Mouse (Mus musculus): ENCODE data around the gene Iqgap1. TPM values are rescaled to one million over a fixed set of nuclear protein-coding genes. Genes with fewer than 3 reads are reported as not detected.

The Iqgap1 gene
- polyA plus RNA-seq, 1 experiment from 2014 or later, result 17.5 TPM

GRCm38 (mm10) chr7:80846709-80847108 is 20.9 kb upstream of the Iqgap1 start:
- ATAC-seq, result no peak
- WGBS, result 95% methylated on average over 5 of the region's 5 CpGs

GRCm38 (mm10) chr7:80846280-80846678 is 20.5 kb upstream of the Iqgap1 start:
- no peak overlapping the region for H3K4me2 ChIP-seq (ENCODE audit: low read length)
- no peak overlapping the region for H3K27ac ChIP-seq (ENCODE audit: low read length)
- H3K9me3 ChIP-seq (replicated peaks; ENCODE audit: control insufficient read depth, low read length, poor library complexity, severe bottlenecking), result no peaks in the 10 kb centered on the region
- H3K27me3 ChIP-seq (ENCODE audit: control insufficient read depth, insufficient read depth, low read depth, low read length), result no peaks in the 10 kb centered on the region
- 91% methylated on average over 10 of the region's 10 CpGs for WGBS
- H3K4me3 ChIP-seq (ENCODE audit: low read depth, low read length), result no peak overlapping the region
- no peaks in the 10 kb centered on the region for H3K4me1 ChIP-seq (ENCODE audit: control insufficient read depth, insufficient read depth, low read length)
- no peaks in the 10 kb centered on the region for H3K36me3 ChIP-seq (ENCODE audit: control insufficient read depth, insufficient read depth, low read length)
- ATAC-seq, result no peak
- H3K9ac ChIP-seq (ENCODE audit: low read depth, low read length), result no peak overlapping the region

More at GRCm38 (mm10) chr7:80846709-80847108, 20.9 kb upstream of the Iqgap1 start:
- Histone ChIP-seq H3K4me3 (ENCODE audit: low read depth, low read length) (no peak overlapping the region), H3K9me3 (replicated peaks; ENCODE audit: control insufficient read depth, low read length, poor library complexity, severe bottlenecking) (no peaks in the 10 kb centered on the region), H3K4me1 (ENCODE audit: control insufficient read depth, insufficient read depth, low read length) (no peaks in the 10 kb centered on the region), H3K27ac (ENCODE audit: low read length) (no peak overlapping the region), H3K36me3 (ENCODE audit: control insufficient read depth, insufficient read depth, low read length) (no peaks in the 10 kb centered on the region), H3K4me2 (ENCODE audit: low read length) (no peak overlapping the region), H3K9ac (ENCODE audit: low read depth, low read length) (no peak overlapping the region), H3K27me3 (ENCODE audit: control insufficient read depth, insufficient read depth, low read depth, low read length) (no peaks in the 10 kb centered on the region)

- Histone ChIP-seq H3K27me3 (ENCODE audit: control insufficient read depth, insufficient read depth, low read depth, low read length) (no peaks in the 10 kb centered on the region), H3K9me3 (replicated peaks; ENCODE audit: control insufficient read depth, low read length, poor library complexity, severe bottlenecking) (no peaks in the 10 kb centered on the region), H3K4me3 (ENCODE audit: low read depth, low read length) (no peak overlapping the region), H3K27ac (ENCODE audit: low read length) (no peak overlapping the region), H3K4me2 (ENCODE audit: low read length) (no peak overlapping the region), H3K9ac (ENCODE audit: low read depth, low read length) (no peak overlapping the region), H3K4me1 (ENCODE audit: control insufficient read depth, insufficient read depth, low read length) (no peaks in the 10 kb centered on the region), H3K36me3 (ENCODE audit: control insufficient read depth, insufficient read depth, low read length) (no peaks in the 10 kb centered on the region)
- 79% methylated on average over 15 of the region's 15 CpGs for WGBS
- no peak for ATAC-seq
Observed at GRCm38 (mm10) chr7:80845621-80846279, 20.0 kb upstream of the Iqgap1 start.

- Histone ChIP-seq H3K4me2 (ENCODE audit: low read length) (no peak overlapping the region), H3K27me3 (ENCODE audit: control insufficient read depth, insufficient read depth, low read depth, low read length) (no peaks in the 10 kb centered on the region), H3K4me3 (ENCODE audit: low read depth, low read length) (no peak overlapping the region), H3K4me1 (ENCODE audit: control insufficient read depth, insufficient read depth, low read length) (no peaks in the 10 kb centered on the region), H3K9me3 (replicated peaks; ENCODE audit: control insufficient read depth, low read length, poor library complexity, severe bottlenecking) (no peaks in the 10 kb centered on the region), H3K27ac (ENCODE audit: low read length) (no peak overlapping the region), H3K9ac (ENCODE audit: low read depth, low read length) (no peak overlapping the region), H3K36me3 (ENCODE audit: control insufficient read depth, insufficient read depth, low read length) (no peaks in the 10 kb centered on the region)
- 93% methylated on average over 12 of the region's 12 CpGs for WGBS
- ATAC-seq, result no peak
Observed at GRCm38 (mm10) chr7:80844691-80845090, 18.9 kb upstream of the Iqgap1 start.

GRCm38 (mm10) chr7:80843910-80844640 is 18.3 kb upstream of the Iqgap1 start:
- Histone ChIP-seq H3K27ac (ENCODE audit: low read length) (no peak overlapping the region), H3K27me3 (ENCODE audit: control insufficient read depth, insufficient read depth, low read depth, low read length) (no peaks in the 10 kb centered on the region), H3K9ac (ENCODE audit: low read depth, low read length) (no peak overlapping the region), H3K36me3 (ENCODE audit: control insufficient read depth, insufficient read depth, low read length) (no peaks in the 10 kb centered on the region), H3K4me2 (ENCODE audit: low read length) (no peak overlapping the region), H3K4me1 (ENCODE audit: control insufficient read depth, insufficient read depth, low read length) (no peaks in the 10 kb centered on the region), H3K4me3 (ENCODE audit: low read depth, low read length) (no peak overlapping the region), H3K9me3 (replicated peaks; ENCODE audit: control insufficient read depth, low read length, poor library complexity, severe bottlenecking) (no peaks in the 10 kb centered on the region)
- ATAC-seq, result no peak
- 91% methylated on average over 8 of the region's 8 CpGs for WGBS

- Histone ChIP-seq H3K9ac (ENCODE audit: low read depth, low read length) (no peak overlapping the region), H3K4me1 (ENCODE audit: control insufficient read depth, insufficient read depth, low read length) (no peaks in the 10 kb centered on the region), H3K27me3 (ENCODE audit: control insufficient read depth, insufficient read depth, low read depth, low read length) (no peaks in the 10 kb centered on the region), H3K27ac (ENCODE audit: low read length) (no peak overlapping the region), H3K4me2 (ENCODE audit: low read length) (no peak overlapping the region), H3K4me3 (ENCODE audit: low read depth, low read length) (no peak overlapping the region), H3K36me3 (ENCODE audit: control insufficient read depth, insufficient read depth, low read length) (no peaks in the 10 kb centered on the region), H3K9me3 (replicated peaks; ENCODE audit: control insufficient read depth, low read length, poor library complexity, severe bottlenecking) (no peaks in the 10 kb centered on the region)
- 76% methylated on average over 1 of the region's 1 CpGs for WGBS
- no peak for ATAC-seq
Observed at GRCm38 (mm10) chr7:80843176-80843575, 17.4 kb upstream of the Iqgap1 start.

GRCm38 (mm10) chr7:80842132-80842531 is 16.4 kb upstream of the Iqgap1 start:
- H3K27me3 ChIP-seq (ENCODE audit: control insufficient read depth, insufficient read depth, low read depth, low read length), result no peaks in the 10 kb centered on the region
- H3K4me1 ChIP-seq (ENCODE audit: control insufficient read depth, insufficient read depth, low read length), result no peaks in the 10 kb centered on the region
- H3K9ac ChIP-seq (ENCODE audit: low read depth, low read length), result no peak overlapping the region
- no peak overlapping the region for H3K4me2 ChIP-seq (ENCODE audit: low read length)
- no peak overlapping the region for H3K4me3 ChIP-seq (ENCODE audit: low read depth, low read length)
- no peaks in the 10 kb centered on the region for H3K9me3 ChIP-seq (replicated peaks; ENCODE audit: control insufficient read depth, low read length, poor library complexity, severe bottlenecking)
- H3K27ac ChIP-seq (ENCODE audit: low read length), result no peak overlapping the region
- 79% methylated on average over 5 of the region's 5 CpGs for WGBS
- ATAC-seq, result no peak
- no peaks in the 10 kb centered on the region for H3K36me3 ChIP-seq (ENCODE audit: control insufficient read depth, insufficient read depth, low read length)

GRCm38 (mm10) chr7:80840937-80841336 is 15.2 kb upstream of the Iqgap1 start:
- Histone ChIP-seq H3K9ac (ENCODE audit: low read depth, low read length) (no peak overlapping the region), H3K27me3 (ENCODE audit: control insufficient read depth, insufficient read depth, low read depth, low read length) (no peaks in the 10 kb centered on the region), H3K9me3 (replicated peaks; ENCODE audit: control insufficient read depth, low read length, poor library complexity, severe bottlenecking) (no peaks in the 10 kb centered on the region), H3K27ac (ENCODE audit: low read length) (no peak overlapping the region), H3K4me1 (ENCODE audit: control insufficient read depth, insufficient read depth, low read length) (no peaks in the 10 kb centered on the region), H3K36me3 (ENCODE audit: control insufficient read depth, insufficient read depth, low read length) (no peaks in the 10 kb centered on the region), H3K4me3 (ENCODE audit: low read depth, low read length) (no peak overlapping the region), H3K4me2 (ENCODE audit: low read length) (no peak overlapping the region)
- ATAC-seq, result no peak
- WGBS, result 84% methylated on average over 4 of the region's 4 CpGs

GRCm38 (mm10) chr7:80840241-80840640 is 14.5 kb upstream of the Iqgap1 start:
- Histone ChIP-seq H3K9me3 (replicated peaks; ENCODE audit: control insufficient read depth, low read length, poor library complexity, severe bottlenecking) (no peaks in the 10 kb centered on the region), H3K4me2 (ENCODE audit: low read length) (no peak overlapping the region), H3K9ac (ENCODE audit: low read depth, low read length) (no peak overlapping the region), H3K36me3 (ENCODE audit: control insufficient read depth, insufficient read depth, low read length) (no peaks in the 10 kb centered on the region), H3K4me1 (ENCODE audit: control insufficient read depth, insufficient read depth, low read length) (no peaks in the 10 kb centered on the region), H3K4me3 (ENCODE audit: low read depth, low read length) (no peak overlapping the region), H3K27me3 (ENCODE audit: control insufficient read depth, insufficient read depth, low read depth, low read length) (no peaks in the 10 kb centered on the region), H3K27ac (ENCODE audit: low read length) (no peak overlapping the region)
- no peak for ATAC-seq
- WGBS, result 7% methylated on average over 1 of the region's 1 CpGs
